Mouse (Mus musculus) limb, embryonic 10.5 days (tissue): ENCODE measurements around the gene Mlec. TPM values are rescaled to one million over a fixed set of nuclear protein-coding genes. Genes with fewer than 3 reads are reported as not detected.

Experiments used
- DNase-seq: peaks from one replicate; pipeline ENCODE4 v3.0.0-alpha.2; 2017; ENCODE audit warnings: low spot score
- H3K27ac ChIP-seq: fragments of 300-500 bp; sonication (generic); 2 replicates; pipeline ENCODE4 v1.5.1; 2016; ENCODE audit warnings: mild to moderate bottlenecking
- H3K27me3 ChIP-seq: fragments of 300-500 bp; sonication (generic); 2 replicates; pipeline ENCODE4 v1.6.1; 2016; ENCODE audit warnings: low read depth, mild to moderate bottlenecking; ENCODE audit not compliant: poor library complexity, severe bottlenecking
- H3K36me3 ChIP-seq: fragments of 300-500 bp; sonication (generic); 2 replicates; pipeline ENCODE4 v1.6.1; 2016; ENCODE audit warnings: mild to moderate bottlenecking, moderate library complexity
- H3K4me1 ChIP-seq: fragments of 300-500 bp; sonication (generic); 2 replicates; pipeline ENCODE4 v1.6.1; 2016
- H3K4me3 ChIP-seq: fragments of 300-500 bp; sonication (generic); 2 replicates; pipeline ENCODE4 v1.5.1; 2016; ENCODE audit warnings: mild to moderate bottlenecking, moderate library complexity
- H3K9me3 ChIP-seq: fragments of 300-500 bp; sonication (generic); replicated peaks from 2 replicates; pipeline ENCODE4 v1.6.1; 2016; ENCODE audit warnings: mild to moderate bottlenecking
- WGBS: fragments of 180-500 bp; shearing (Covaris S2); methylation state at CpG from one replicate; pipeline ENCODE4 v1.1.7; 2016; 5-methylcytosine and 5-hydroxymethylcytosine counted together
- polyA plus RNA-seq: library from polyadenylated mRNA; unstranded; fragments of >200 nt; fragmentation: Nextera tagmentation; extraction: Ambion mirVana; gene quantifications from 2 replicates; pipeline ENCODE4 v1.2.1, GENCODE M21; 2016

Mlec gene
- polyA plus RNA-seq, 1 experiment from 2014 or later: 94.3 TPM

DNA sequence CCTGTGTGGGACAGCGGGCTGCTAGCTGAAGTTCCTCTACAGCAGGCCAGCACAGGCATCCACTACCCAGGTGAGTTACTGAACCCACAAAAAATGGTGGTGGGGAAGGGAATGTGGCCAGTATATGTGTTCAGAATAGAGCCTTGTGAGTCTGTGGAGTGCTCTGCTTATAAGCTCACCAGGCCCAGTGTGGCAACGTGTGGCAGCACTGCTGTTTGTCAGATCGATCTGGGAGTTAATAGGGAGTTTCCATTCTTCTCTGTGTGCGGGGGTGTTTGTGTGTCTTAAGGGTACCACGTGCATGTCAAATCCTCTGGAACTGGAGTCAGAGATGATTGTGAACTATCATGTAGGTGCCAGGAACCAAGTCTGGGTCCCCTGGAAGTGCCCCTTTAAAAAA, 58.4 kb downstream of the Mlec start:
- Histone ChIP-seq H3K36me3 (peaks cover 93% of the 10 kb centered on the region), H3K27me3 (no peaks in the 10 kb centered on the region), H3K9me3 (no peaks in the 10 kb centered on the region), H3K4me1 (no peaks in the 10 kb centered on the region), H3K27ac (no peak overlapping the region), H3K4me3 (no peak overlapping the region)
- DNase-seq: no peak
- WGBS: 86% methylated on average over 5 of the region's 5 CpGs

DNA sequence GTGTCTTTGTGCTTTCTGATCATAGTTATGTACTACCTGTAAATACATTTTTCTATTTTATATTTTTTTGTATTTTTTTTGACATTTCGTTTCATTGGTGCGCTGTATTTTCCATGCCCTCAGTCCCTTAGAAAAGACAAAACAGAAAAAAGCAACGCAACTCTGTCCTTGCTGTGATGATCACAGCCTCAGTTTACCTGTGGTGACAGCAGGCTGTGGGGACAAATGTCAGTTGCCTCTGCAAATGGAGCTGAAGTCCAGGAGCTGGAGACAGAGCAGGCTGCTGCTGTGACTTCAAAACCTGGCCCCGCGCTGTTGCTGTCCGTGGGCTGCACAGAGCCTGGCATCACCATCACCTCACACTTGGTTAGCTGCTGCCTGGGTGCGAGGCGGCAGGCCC, 59.8 kb downstream of the Mlec start, which contains the start of gene Gm10401:
Gene Gm10401, minus strand, starts transcription at position 101 of the 400 bp plus-strand sequence.
- Histone ChIP-seq H3K27me3 (no peaks in the 10 kb centered on the region), H3K9me3 (no peaks in the 10 kb centered on the region), H3K4me1 (no peaks in the 10 kb centered on the region), H3K27ac (no peak within 1 kb of the TSS), H3K4me3 (no peak within 1 kb of the TSS), H3K36me3 (peaks cover 93% of the 10 kb centered on the region)
- WGBS: 97% methylated on average over 8 of the region's 8 CpGs
- DNase-seq: no peak

Other genes starting within 250 kb of the Mlec start
- gene Oasl1, start 234.9 kb downstream of the Mlec start, polyA plus RNA-seq: 0.09 and 0.24 TPM in 2 replicates
- gene 2210016L21Rik, start 216.0 kb downstream of the Mlec start, polyA plus RNA-seq: 42.3 and 48.6 TPM in 2 replicates
- 0.09 and 0.11 TPM in 2 replicates for gene Hnf1a, start 187.1 kb downstream of the Mlec start, polyA plus RNA-seq
- gene Sppl3, start 147.0 kb downstream of the Mlec start, polyA plus RNA-seq: 15.2 and 15.3 TPM in 2 replicates
- gene Gm10401, start 59.9 kb downstream of the Mlec start, polyA plus RNA-seq: 24.9 and 26.2 TPM in 2 replicates
- gene Acads, start 38.8 kb downstream of the Mlec start, polyA plus RNA-seq: 91.6 and 91.9 TPM in 2 replicates
- gene Unc119b, start 23.2 kb downstream of the Mlec start, polyA plus RNA-seq: 77.0 and 78.3 TPM in 2 replicates
- 1.9 and 2.6 TPM in 2 replicates for gene Cabp1, start 36.2 kb upstream of the Mlec start, polyA plus RNA-seq
- gene Pop5, start 77.7 kb upstream of the Mlec start, polyA plus RNA-seq: 130 and 157 TPM in 2 replicates
- gene Rnf10, start 114.7 kb upstream of the Mlec start, polyA plus RNA-seq: 159 and 160 TPM in 2 replicates
- gene Coq5, start 121.5 kb upstream of the Mlec start, polyA plus RNA-seq: 54.1 and 57.2 TPM in 2 replicates
- 1,816 and 1,865 TPM in 2 replicates for gene Dynll1, start 142.8 kb upstream of the Mlec start, polyA plus RNA-seq
- 444 and 468 TPM in 2 replicates for gene Srsf9, start 169.0 kb upstream of the Mlec start, polyA plus RNA-seq
- gene Gatc, start 183.0 kb upstream of the Mlec start, polyA plus RNA-seq: 33.3 and 34.1 TPM in 2 replicates
- 55.0 and 60.0 TPM in 2 replicates for gene Triap1, start 183.0 kb upstream of the Mlec start, polyA plus RNA-seq
- gene Cox6a1, start 190.8 kb upstream of the Mlec start, polyA plus RNA-seq: 718 and 743 TPM in 2 replicates